In genomic region chr14:62735646-62736045, GRCm38 (mm10) we compare ENCODE assay signal across 30 mouse cellular contexts. TPM values are rescaled to one million over a fixed set of nuclear protein-coding genes. Genes with fewer than 3 reads are reported as not detected.
A peak's percentile ranks its signal among the peaks of the same experiment; 100 is the strongest.
DNase-seq lines count a peak whose midpoint lies in the region; ATAC-seq lines count a peak whose summit lies in the region.
"Had no signal": no experiment of that assay in that cellular context is flagged by ENCODE, and none has a peak within 500 bp of the region (broad histone marks: within the 10 kb centered on the region; RNA-seq: fewer than 3 reads in every experiment).

No protein-coding gene starts in this region.

- no peak overlapping the region for H3K4me3 ChIP-seq in midbrain, embryonic 13.5 days (replicated peaks)
- H3K4me3 ChIP-seq: embryonic facial prominence, embryonic 12.5 days; embryonic facial prominence, embryonic 15.5 days; erythroblast, embryonic 14.5 days; forebrain, embryonic 12.5 days; forebrain, embryonic 15.5 days; heart, embryonic 12.5 days; heart, embryonic 15.5 days; hindbrain, embryonic 10.5 days; hindbrain, embryonic 13.5 days had no signal

- ATAC-seq in CD4-positive, CD25-positive, alpha-beta regulatory T cell, adult 4 months: no peak
- ATAC-seq in megakaryocyte, adult 5-6 weeks (ENCODE audit: poor library complexity, severe bottlenecking): 0 out of 2 replicates have a peak, but pooled peaks have one; percentile 33
- no peak for ATAC-seq in midbrain, embryonic 13.5 days
- ATAC-seq: forebrain, embryonic 15.5 days; hindbrain, embryonic 16.5 days; Patski had no signal

- peaks cover 10% of the 10 kb centered on the region for H3K36me3 ChIP-seq in midbrain, embryonic 13.5 days

- no peak overlapping the region for H3K27ac ChIP-seq in midbrain, embryonic 13.5 days
- H3K27ac ChIP-seq: embryonic facial prominence, embryonic 12.5 days; embryonic facial prominence, embryonic 15.5 days; forebrain, embryonic 12.5 days; forebrain, embryonic 15.5 days; heart, embryonic 15.5 days; hindbrain, embryonic 10.5 days; hindbrain, embryonic 13.5 days had no signal

- WGBS in midbrain, embryonic 13.5 days: 93% methylated on average over 1 of the region's 1 CpGs

- no peaks in the 10 kb centered on the region for H3K4me1 ChIP-seq in midbrain, embryonic 13.5 days (replicated peaks)
- H3K4me1 ChIP-seq: embryonic facial prominence, embryonic 12.5 days; embryonic facial prominence, embryonic 15.5 days; forebrain, embryonic 12.5 days; forebrain, embryonic 15.5 days; heart, embryonic 12.5 days; hindbrain, embryonic 10.5 days; hindbrain, embryonic 13.5 days had no signal

- DNase-seq in CD4-positive, CD25-positive, alpha-beta regulatory T cell, adult 2 months (ENCODE audit: low read depth, low spot score): peak; percentile 7
- DNase-seq in A20 (ENCODE audit: low read depth, low spot score) (peak; percentile 57), ES-CJ7 (ENCODE audit: low read depth, low spot score) (peak; percentile 12)
- DNase-seq in left cerebral cortex, postnatal 14 days (ENCODE audit: low spot score in 2 of 2): no peak
- no peak for DNase-seq in urinary bladder, postnatal 36 days (ENCODE audit: low spot score in 2 of 2)
- DNase-seq: adrenal gland, adult 2 months; adrenal gland, postnatal 14 days; cerebellum, adult 11 months; cerebellum, adult 2 months; cerebellum, adult 9-11 months; cerebellum, postnatal 25 days; gastrocnemius, postnatal 25 days; heart, adult 18-20 months; heart, postnatal 10 days; heart, postnatal 36 days had no signal

- H3K9me3 ChIP-seq in midbrain, embryonic 13.5 days: no peaks in the 10 kb centered on the region
- H3K9me3 ChIP-seq: embryonic facial prominence, embryonic 12.5 days; embryonic facial prominence, embryonic 15.5 days; forebrain, embryonic 12.5 days; forebrain, embryonic 15.5 days; G1E; heart, embryonic 12.5 days; heart, embryonic 15.5 days; hindbrain, embryonic 10.5 days; hindbrain, embryonic 13.5 days had no signal

- H3K4me2 ChIP-seq in midbrain, embryonic 13.5 days (replicated peaks): no peak overlapping the region
- H3K4me2 ChIP-seq: embryonic facial prominence, embryonic 12.5 days; embryonic facial prominence, embryonic 15.5 days; forebrain, embryonic 12.5 days; forebrain, embryonic 15.5 days; heart, embryonic 12.5 days; heart, embryonic 15.5 days; hindbrain, embryonic 13.5 days had no signal

- intact Hi-C loops in left cerebral cortex, postnatal 14 days (cut with DNase I): no loop called here

- no peaks in the 10 kb centered on the region for H3K27me3 ChIP-seq in midbrain, embryonic 13.5 days
- H3K27me3 ChIP-seq: embryonic facial prominence, embryonic 12.5 days; embryonic facial prominence, embryonic 15.5 days; forebrain, embryonic 12.5 days; forebrain, embryonic 15.5 days; heart, embryonic 12.5 days; heart, embryonic 15.5 days; hindbrain, embryonic 13.5 days; Patski had no signal

- H3K9ac ChIP-seq in midbrain, embryonic 13.5 days (replicated peaks): no peak overlapping the region
- H3K9ac ChIP-seq: embryonic facial prominence, embryonic 12.5 days; embryonic facial prominence, embryonic 15.5 days; forebrain, embryonic 12.5 days; forebrain, embryonic 15.5 days; heart, embryonic 12.5 days; heart, embryonic 15.5 days; hindbrain, embryonic 13.5 days had no signal

RNA-seq across cellular contexts. Expression of gene Ints6, which starts 25.3 kb away (rescaled TPM):
- polyA plus RNA-seq in CD4-positive, CD25-positive, alpha-beta regulatory T cell, adult 4 months (2017; shearing (Covaris generic)): 10 to 100 TPM; 17.1 to 26.8 TPM
- 37.5 and 53.5 TPM in 2 replicates for total RNA-seq in megakaryocyte, adult 5-6 weeks (2015)
- total RNA-seq in megakaryocyte, adult 5-6 weeks (2017): 44.8 and 52.9 TPM in 2 replicates
- total RNA-seq in left cerebral cortex, postnatal 14 days (2021): 10 to 100 TPM; 32.6 to 43.4 TPM
- polyA plus RNA-seq in midbrain, embryonic 13.5 days (2015; fragmentation: Nextera tagmentation; extraction: Ambion mirVana): 14.8 and 20.5 TPM in 2 replicates

Comparison
In these comparisons a context has a peak if more than half of its experiments do, and no peak if none do; other contexts are left out.
1. DNase-seq: peak in CD4-positive, CD25-positive, alpha-beta regulatory T cell, adult 2 months (single experiment), A20 (single experiment) and ES-CJ7 (single experiment); none in left cerebral cortex, postnatal 14 days (0 of 2) and urinary bladder, postnatal 36 days (0 of 2).